Mouse (Mus musculus): ENCODE measurements at regions not wholly inside any gene's neighbourhood (a gene's known extent, or its start where the extent isn't known, plus 50 kb on each side); places are given as distances from the start of the nearest gene placed in this dataset.

- Histone ChIP-seq H3K4me1 (ENCODE audit: control insufficient read depth, insufficient read depth, low read length) (peaks cover 16% of the 10 kb centered on the region; the same call in 1 of the 2 replicates), H3K36me3 (ENCODE audit: control insufficient read depth, insufficient read depth, low read length) (no peaks in the 10 kb centered on the region), H3K79me2 (ENCODE audit: control insufficient read depth, insufficient read depth, low read length) (no peaks in the 10 kb centered on the region), H3K4me3 (ENCODE audit: insufficient read depth, low read depth, low read length) (no peak overlapping the region), H3K27me3 (ENCODE audit: control insufficient read depth, insufficient read depth, low read length) (no peaks in the 10 kb centered on the region), H3K27ac (replicated peaks; ENCODE audit: insufficient read depth, low read depth, low read length) (no peak overlapping the region), H3K9ac (ENCODE audit: low read depth, low read length) (no peak overlapping the region)
- TF ChIP-seq CTCF (IDR thresholded peaks at IDR 0.05; ENCODE audit: low read depth, low read length) (no peak), POLR2A (IDR thresholded peaks at IDR 0.05; ENCODE audit: extremely low read depth, insufficient read depth, low read length) (no peak)
- 84% methylated on average over 5 of the region's 5 CpGs for WGBS
- no peak for DNase-seq (ENCODE audit: extremely low read depth, low read depth, low spot score)
These were observed 580.8 kb upstream of the Tbl1xr1 start for GRCm38 (mm10) chr3:21495651-21496050.

DNA sequence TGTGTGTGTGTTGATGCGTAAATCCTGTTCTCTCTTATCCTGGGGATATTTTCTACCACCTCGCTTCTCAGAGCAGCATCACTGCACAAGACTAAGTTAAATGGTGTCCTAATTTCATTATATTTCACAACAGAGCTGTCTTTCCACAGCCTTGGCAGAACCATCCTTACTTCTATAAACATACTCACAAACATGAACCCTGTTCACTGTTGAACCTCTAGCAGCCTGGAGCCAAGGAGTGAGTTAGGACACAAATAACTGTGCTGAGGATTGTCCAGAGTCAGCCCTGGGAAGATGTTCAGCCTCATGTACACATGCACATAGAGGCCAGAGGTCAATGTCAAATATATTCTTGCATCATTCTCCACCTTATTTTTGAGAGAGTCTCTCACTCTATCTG is 580.3 kb upstream of the Tbl1xr1 start:
- TF ChIP-seq POLR2A (IDR thresholded peaks at IDR 0.05; ENCODE audit: extremely low read depth, insufficient read depth, low read length) = no peak
- no peak for TF ChIP-seq CTCF (IDR thresholded peaks at IDR 0.05; ENCODE audit: low read depth, low read length)
- no peak overlapping the region for H3K27ac ChIP-seq (replicated peaks; ENCODE audit: insufficient read depth, low read depth, low read length)
- DNase-seq (ENCODE audit: extremely low read depth, low read depth, low spot score) = peak; percentile 72
- WGBS = 43% methylated on average over 2 of the region's 2 CpGs
- H3K79me2 ChIP-seq (ENCODE audit: control insufficient read depth, insufficient read depth, low read length) = no peaks in the 10 kb centered on the region
- H3K27me3 ChIP-seq (ENCODE audit: control insufficient read depth, insufficient read depth, low read length) = no peaks in the 10 kb centered on the region
- no peak overlapping the region for H3K9ac ChIP-seq (ENCODE audit: low read depth, low read length)
- H3K4me1 ChIP-seq (ENCODE audit: control insufficient read depth, insufficient read depth, low read length) = peaks cover 16% of the 10 kb centered on the region; the same call in 1 of the 2 replicates
- H3K36me3 ChIP-seq (ENCODE audit: control insufficient read depth, insufficient read depth, low read length) = no peaks in the 10 kb centered on the region
- H3K4me3 ChIP-seq (ENCODE audit: insufficient read depth, low read depth, low read length) = no peak overlapping the region

- 8% methylated on average over 1 of the region's 1 CpGs for WGBS
These were observed 579.4 kb upstream of the Tbl1xr1 start for GRCm38 (mm10) chr3:21497011-21497410.

GRCm38 (mm10) chr3:21507655-21508054 is 568.8 kb upstream of the Tbl1xr1 start:
- Histone ChIP-seq H3K27me3 (ENCODE audit: control insufficient read depth, insufficient read depth, low read length) (peaks cover 2% of the 10 kb centered on the region; the same call in 1 of the 2 replicates), H3K36me3 (ENCODE audit: control insufficient read depth, insufficient read depth, low read length) (no peaks in the 10 kb centered on the region), H3K27ac (replicated peaks; ENCODE audit: insufficient read depth, low read depth, low read length) (no peak overlapping the region), H3K4me3 (ENCODE audit: insufficient read depth, low read depth, low read length) (no peak overlapping the region), H3K9ac (ENCODE audit: low read depth, low read length) (no peak overlapping the region), H3K79me2 (ENCODE audit: control insufficient read depth, insufficient read depth, low read length) (no peaks in the 10 kb centered on the region), H3K4me1 (ENCODE audit: control insufficient read depth, insufficient read depth, low read length) (no peaks in the 10 kb centered on the region)
- DNase-seq (ENCODE audit: extremely low read depth, low read depth, low spot score) = no peak
- TF ChIP-seq POLR2A (IDR thresholded peaks at IDR 0.05; ENCODE audit: extremely low read depth, insufficient read depth, low read length) (no peak), CTCF (IDR thresholded peaks at IDR 0.05; ENCODE audit: low read depth, low read length) (no peak)
- 96% methylated on average over 2 of the region's 2 CpGs for WGBS

More at GRCm38 (mm10) chr3:21497011-21497410, 579.4 kb upstream of the Tbl1xr1 start:
- H3K79me2 ChIP-seq (ENCODE audit: control insufficient read depth, insufficient read depth, low read length) = no peaks in the 10 kb centered on the region
- H3K36me3 ChIP-seq (ENCODE audit: control insufficient read depth, insufficient read depth, low read length) = no peaks in the 10 kb centered on the region
- no peak overlapping the region for H3K27ac ChIP-seq (replicated peaks; ENCODE audit: insufficient read depth, low read depth, low read length)
- no peak overlapping the region for H3K4me3 ChIP-seq (ENCODE audit: insufficient read depth, low read depth, low read length)
- TF ChIP-seq CTCF (IDR thresholded peaks at IDR 0.05; ENCODE audit: low read depth, low read length) (no peak), POLR2A (IDR thresholded peaks at IDR 0.05; ENCODE audit: extremely low read depth, insufficient read depth, low read length) (no peak)
- no peak overlapping the region for H3K9ac ChIP-seq (ENCODE audit: low read depth, low read length)
- peaks cover 16% of the 10 kb centered on the region; the same call in 1 of the 2 replicates for H3K4me1 ChIP-seq (ENCODE audit: control insufficient read depth, insufficient read depth, low read length)
- no peaks in the 10 kb centered on the region for H3K27me3 ChIP-seq (ENCODE audit: control insufficient read depth, insufficient read depth, low read length)
- DNase-seq (ENCODE audit: extremely low read depth, low read depth, low spot score) = peak; percentile 19

- Histone ChIP-seq H3K27me3 (ENCODE audit: control insufficient read depth, insufficient read depth, low read length) (peaks cover 2% of the 10 kb centered on the region; the same call in 1 of the 2 replicates), H3K36me3 (ENCODE audit: control insufficient read depth, insufficient read depth, low read length) (no peaks in the 10 kb centered on the region), H3K4me1 (ENCODE audit: control insufficient read depth, insufficient read depth, low read length) (no peaks in the 10 kb centered on the region), H3K27ac (replicated peaks; ENCODE audit: insufficient read depth, low read depth, low read length) (no peak overlapping the region), H3K79me2 (ENCODE audit: control insufficient read depth, insufficient read depth, low read length) (no peaks in the 10 kb centered on the region), H3K9ac (ENCODE audit: low read depth, low read length) (no peak overlapping the region), H3K4me3 (ENCODE audit: insufficient read depth, low read depth, low read length) (no peak overlapping the region)
- WGBS = 74% methylated on average over 4 of the region's 4 CpGs
- no peak for DNase-seq (ENCODE audit: extremely low read depth, low read depth, low spot score)
- TF ChIP-seq POLR2A (IDR thresholded peaks at IDR 0.05; ENCODE audit: extremely low read depth, insufficient read depth, low read length) (no peak), CTCF (IDR thresholded peaks at IDR 0.05; ENCODE audit: low read depth, low read length) (no peak)
These were observed 564.4 kb upstream of the Tbl1xr1 start for GRCm38 (mm10) chr3:21512081-21512480.

GRCm38 (mm10) chr3:21524426-21524937 is 552.0 kb upstream of the Tbl1xr1 start:
- DNase-seq (ENCODE audit: extremely low read depth, low read depth, low spot score) = no peak
- H3K4me1 ChIP-seq (ENCODE audit: control insufficient read depth, insufficient read depth, low read length) = no peaks in the 10 kb centered on the region
- no peak overlapping the region for H3K27ac ChIP-seq (replicated peaks; ENCODE audit: insufficient read depth, low read depth, low read length)
- 67% methylated on average over 1 of the region's 1 CpGs for WGBS
- no peak overlapping the region for H3K9ac ChIP-seq (ENCODE audit: low read depth, low read length)
- TF ChIP-seq POLR2A (IDR thresholded peaks at IDR 0.05; ENCODE audit: extremely low read depth, insufficient read depth, low read length) = no peak
- TF ChIP-seq CTCF (IDR thresholded peaks at IDR 0.05; ENCODE audit: low read depth, low read length) = no peak
- H3K27me3 ChIP-seq (ENCODE audit: control insufficient read depth, insufficient read depth, low read length) = no peaks in the 10 kb centered on the region
- H3K79me2 ChIP-seq (ENCODE audit: control insufficient read depth, insufficient read depth, low read length) = no peaks in the 10 kb centered on the region
- no peak overlapping the region for H3K4me3 ChIP-seq (ENCODE audit: insufficient read depth, low read depth, low read length)
- no peaks in the 10 kb centered on the region for H3K36me3 ChIP-seq (ENCODE audit: control insufficient read depth, insufficient read depth, low read length)
